Mouse (Mus musculus): ENCODE measurements around the gene Kctd2. TPM values are rescaled to one million over a fixed set of nuclear protein-coding genes. Genes with fewer than 3 reads are reported as not detected.
"Not testable (repeated sequence)": the region's sequence is repeated elsewhere in the genome, so short reads cannot be mapped to it uniquely, and the experiment has no call there.

Gene Kctd2
- total RNA-seq (2021): 10 to 100 TPM; 65.4 to 74.6 TPM

DNA sequence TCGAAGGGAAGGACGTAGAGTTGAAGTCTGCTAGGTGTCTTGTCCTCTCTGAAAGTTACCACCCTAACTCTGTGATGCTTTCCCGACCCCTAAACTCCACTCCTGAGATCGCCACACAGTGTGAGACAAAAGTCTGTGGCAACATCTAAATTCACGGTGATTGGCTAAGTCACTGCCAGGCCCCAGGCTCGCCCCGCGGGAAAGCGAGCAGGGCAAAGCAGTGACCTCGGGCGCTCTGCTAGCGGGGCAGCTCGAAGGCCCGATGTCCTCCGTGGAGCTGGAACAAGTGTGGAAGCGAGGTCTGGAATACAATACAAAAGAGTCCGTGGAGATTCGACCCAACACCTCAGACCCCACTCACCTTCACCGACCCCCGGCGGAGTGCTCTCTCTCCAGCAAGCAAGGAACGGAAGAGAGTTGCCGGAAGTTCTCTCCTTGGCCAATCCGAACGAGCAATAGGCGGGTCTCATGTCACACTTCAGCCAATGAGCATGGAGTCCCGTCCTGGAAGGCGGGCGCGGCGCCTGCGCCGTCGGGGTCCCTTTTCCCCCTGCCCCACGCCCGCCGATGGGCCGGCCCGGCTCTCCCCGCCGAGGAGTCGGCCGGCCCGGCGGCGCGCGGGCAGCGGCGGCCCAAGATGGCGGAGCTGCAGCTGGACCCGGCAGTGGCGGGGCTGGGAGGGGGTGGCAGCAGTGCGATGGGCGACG is at the start of gene Kctd2, which contains the start of gene Atp5h:
Gene Kctd2 (plus strand): TSS at position 598 of the 707 bp plus-strand sequence.
Gene Atp5h (minus strand): TSS at position 432 of the 707 bp plus-strand sequence.
- peak; percentile 80 to 91 for DNase-seq (ENCODE audit: extremely low spot score in 1 of 2, low spot score in 1 of 2)

DNA sequence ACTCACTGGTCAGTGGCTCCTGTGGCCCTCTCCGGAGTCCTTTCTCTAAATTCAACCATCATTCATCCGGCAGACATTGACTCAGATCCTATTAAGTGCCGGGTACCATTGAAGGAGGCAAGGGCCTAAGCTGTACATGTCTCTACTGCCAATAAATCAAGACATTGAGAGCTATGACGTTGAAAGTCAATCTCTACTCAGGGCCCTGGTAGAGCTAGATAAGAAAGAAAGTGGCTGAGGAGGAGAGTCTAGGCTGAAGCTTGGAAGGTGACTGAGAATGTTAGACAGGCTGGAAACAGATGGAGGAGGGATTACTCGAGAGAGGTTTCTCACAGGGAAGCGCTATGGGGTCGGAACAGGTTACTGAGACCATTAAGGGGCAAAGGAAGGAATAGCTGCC is 49.6 kb upstream of the Kctd2 start:
- no peak for DNase-seq (ENCODE audit: extremely low spot score in 1 of 2, low spot score in 1 of 2)

DNA sequence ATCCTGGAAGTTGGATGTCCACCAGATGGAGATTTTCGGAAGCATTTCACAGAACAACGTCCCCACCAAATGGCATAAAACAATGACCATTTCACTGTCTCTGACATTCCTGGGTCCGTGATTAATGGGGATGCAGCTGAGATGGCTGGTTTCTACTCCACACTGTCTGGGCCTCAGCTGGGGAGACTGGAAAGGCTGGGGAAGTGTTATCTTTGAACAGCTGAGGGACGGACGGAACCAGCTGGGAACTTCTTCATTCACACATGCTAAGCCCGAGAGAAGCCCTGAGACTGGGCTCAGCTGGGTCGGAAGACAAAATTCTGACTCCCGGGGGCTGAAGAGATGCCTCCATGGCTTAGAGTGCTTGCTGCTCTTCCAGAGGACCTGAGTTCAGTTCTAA is 48.6 kb upstream of the Kctd2 start:
- DNase-seq (ENCODE audit: extremely low spot score in 1 of 2, low spot score in 1 of 2): no peak

DNA sequence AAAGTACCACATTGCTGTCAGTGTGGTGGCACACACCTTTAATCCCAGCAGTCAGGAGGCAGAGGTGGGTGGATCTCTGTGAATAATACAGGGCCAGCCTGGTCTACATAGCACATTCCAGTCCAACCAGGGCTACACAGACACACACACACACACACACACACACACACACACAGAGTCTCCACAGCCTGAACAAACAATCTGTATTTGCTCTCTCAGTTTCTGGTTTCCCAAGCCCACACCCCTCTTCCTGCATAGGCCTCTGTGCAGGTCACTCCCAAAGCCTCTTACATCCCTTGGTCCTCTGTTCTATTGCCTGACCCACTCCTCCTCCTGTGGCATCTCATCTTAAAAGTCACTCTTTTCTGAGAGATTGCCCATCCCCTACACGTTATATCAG is 47.9 kb upstream of the Kctd2 start:
- no peak for DNase-seq (ENCODE audit: extremely low spot score in 1 of 2, low spot score in 1 of 2)

DNA sequence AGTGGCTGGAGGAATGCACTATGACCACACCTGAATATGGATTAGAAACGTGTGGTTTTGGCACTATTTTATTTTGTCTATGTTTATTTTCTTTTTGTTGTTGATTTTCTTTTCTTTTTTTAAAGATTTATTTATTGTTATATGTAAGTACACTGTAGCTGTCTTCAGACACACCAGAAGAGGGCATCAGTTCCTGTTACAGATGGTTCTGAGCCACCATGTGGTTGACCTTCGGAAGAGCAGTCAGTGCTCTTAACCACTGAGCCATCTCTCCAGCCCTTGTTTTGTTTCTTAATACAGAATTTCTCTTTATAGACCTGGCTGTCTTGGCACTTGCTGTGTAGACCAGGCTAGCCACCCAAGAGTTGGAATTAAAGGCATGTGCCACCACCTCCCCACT is 47.2 kb upstream of the Kctd2 start:
- DNase-seq (ENCODE audit: extremely low spot score in 1 of 2, low spot score in 1 of 2): no peak

DNA sequence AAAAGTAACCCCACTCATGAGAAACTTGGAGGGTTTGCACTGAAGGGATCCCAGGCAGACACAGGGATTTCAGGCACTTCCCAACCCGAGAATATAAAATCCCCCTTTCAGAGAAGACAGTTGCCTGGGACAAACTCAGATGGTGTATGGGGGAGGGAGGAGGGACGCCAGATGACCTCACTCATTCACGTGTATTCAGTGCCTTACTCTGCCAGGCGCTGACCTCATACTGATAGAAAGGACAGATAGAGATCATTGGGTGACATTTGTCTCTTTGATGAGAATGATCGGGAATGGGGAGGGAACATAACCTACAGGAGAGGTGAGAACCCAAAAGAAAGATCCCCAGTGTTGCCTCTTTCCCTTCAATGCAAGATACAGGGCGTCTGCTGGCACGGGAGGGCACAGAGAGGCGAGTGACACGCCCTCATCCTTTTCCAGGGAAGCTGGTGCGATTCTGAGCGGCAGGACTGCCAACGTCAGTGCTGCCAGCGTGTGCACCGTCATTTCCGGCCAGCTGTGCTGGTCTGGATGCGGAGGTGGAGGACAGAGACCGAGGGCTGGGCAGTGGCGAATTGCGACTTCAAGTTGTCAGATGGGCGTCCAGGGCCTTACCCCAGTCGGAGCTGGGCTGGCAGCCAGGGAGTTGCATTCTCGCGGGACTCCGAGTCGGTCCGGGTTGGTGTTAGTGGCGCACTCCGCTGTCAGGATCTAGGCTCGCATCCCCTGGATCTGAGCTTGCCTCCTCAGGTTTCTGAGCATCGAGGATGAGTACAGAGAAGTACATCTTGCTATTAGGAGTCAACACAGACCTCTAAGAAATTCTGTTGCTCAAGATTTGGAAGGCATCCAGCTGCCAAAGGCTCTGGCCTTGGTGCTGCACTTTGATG is 45.9 kb upstream of the Kctd2 start:
- peak; percentile 61 to 67 for DNase-seq (ENCODE audit: extremely low spot score in 1 of 2, low spot score in 1 of 2)

DNA sequence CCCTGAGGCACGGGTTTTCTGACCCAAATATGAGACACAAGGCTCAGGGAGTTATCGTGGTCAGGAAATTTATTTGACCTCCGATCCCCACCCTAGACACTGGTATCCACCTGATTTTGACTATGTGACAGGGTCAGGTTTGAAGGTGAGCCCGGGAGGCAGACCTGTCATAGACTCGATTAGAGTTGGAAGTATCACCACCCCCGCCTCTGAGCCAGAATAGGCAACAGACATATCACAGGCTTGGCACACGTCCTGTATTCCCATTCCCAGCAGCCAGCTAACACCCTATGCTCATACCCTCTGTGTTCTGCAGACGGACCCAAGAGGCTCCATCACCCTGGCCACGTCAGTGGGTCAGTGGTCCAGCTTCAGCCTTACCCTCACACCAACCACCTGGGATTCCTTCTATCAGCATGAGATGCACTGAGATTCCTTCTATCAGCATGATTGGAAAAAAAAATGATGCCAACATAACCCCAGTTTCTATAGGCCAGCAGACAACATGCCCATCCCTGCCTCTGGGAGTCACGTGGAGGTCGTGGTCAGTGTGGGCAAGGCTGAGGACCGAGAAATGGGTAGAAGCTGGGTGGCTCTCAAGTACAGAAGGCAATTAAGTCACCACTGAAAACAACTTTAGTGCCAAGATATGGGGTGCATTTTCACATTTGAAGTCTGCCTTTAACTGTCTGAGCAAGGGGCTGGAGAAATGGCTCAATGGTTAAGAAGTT is 45.1 kb upstream of the Kctd2 start:
- DNase-seq (ENCODE audit: extremely low spot score in 1 of 2, low spot score in 1 of 2): no peak

DNA sequence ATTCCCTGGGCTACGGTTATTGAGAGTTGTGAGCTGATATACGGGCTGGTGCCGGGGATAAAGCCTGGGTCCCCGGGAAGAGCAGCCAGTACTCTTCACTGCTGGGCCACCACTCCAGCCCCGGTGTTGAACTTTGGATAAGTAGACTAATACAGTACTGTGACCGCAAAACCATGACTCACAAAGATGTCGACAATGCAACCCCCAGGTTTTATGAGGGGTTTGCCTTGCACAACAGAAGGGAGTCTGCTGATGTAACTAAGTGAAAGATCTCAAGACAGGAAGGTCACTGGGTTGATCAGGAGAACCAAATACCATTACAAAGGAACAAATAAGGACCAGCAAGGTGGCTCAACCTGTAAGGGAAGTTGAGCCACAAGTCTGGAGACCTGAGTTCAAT is 43.2 kb upstream of the Kctd2 start:
- no peak for DNase-seq (ENCODE audit: extremely low spot score in 1 of 2, low spot score in 1 of 2)

DNA sequence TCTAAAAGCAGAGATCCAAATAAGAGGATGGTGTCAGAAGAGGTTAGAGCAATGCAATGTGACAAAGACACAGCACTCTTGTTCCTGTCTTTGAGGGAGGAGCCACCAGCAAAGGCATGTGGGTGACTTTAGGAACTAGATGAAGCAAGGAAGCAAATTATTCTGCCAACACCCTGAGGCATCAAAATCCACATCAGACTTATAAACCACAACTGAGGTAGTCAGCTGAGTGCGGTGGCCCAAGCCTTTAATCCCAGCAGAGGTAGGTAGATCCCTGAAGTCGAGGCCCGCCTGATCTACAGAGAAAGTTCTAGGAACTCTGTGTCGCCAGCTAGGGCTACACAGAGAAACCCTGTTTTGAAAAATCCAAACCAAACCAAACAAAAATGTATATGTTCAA is 42.7 kb upstream of the Kctd2 start:
- DNase-seq (ENCODE audit: extremely low spot score in 1 of 2, low spot score in 1 of 2): no peak

DNA sequence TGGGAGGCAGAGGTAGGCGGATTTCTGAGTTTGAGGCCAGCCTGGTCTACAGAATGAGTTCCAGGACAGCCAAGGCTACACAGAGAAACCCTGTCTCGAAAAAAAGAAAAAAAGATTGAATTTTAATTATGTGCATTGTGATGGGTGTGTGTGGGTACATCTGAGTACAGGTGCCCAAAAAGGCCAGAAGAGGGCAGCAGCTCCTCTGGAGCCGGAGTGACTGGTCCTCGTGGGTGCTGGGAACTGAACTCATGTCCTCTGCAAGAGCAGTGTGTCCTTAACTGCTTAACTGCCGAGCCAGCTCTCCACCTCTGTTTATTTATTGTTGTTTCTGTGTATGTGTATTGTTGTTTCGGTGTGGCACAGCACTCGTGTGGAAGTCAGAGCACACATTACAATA is 42.1 kb upstream of the Kctd2 start:
- DNase-seq (ENCODE audit: extremely low spot score in 1 of 2, low spot score in 1 of 2): no peak

DNA sequence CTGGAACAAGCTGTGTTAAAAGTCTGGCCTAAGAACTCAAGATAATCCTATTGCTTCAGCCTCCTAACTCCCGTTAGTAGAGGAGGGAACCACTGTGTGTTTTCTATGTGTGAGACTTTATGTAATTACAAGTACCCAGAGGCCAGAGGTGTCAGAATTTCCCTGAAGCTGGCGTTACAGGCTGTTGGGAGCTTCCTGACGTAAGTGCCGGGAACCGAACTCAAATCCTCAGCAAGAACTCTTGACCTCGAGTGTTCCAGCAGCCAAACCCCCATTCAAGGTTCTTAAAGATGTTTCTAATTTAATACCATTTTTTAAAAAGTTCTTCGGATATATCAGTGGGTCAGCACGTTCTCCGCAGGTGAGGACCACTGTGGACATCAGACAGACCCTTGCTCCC is 38.7 kb upstream of the Kctd2 start:
- no peak for DNase-seq (ENCODE audit: extremely low spot score in 1 of 2, low spot score in 1 of 2)

DNA sequence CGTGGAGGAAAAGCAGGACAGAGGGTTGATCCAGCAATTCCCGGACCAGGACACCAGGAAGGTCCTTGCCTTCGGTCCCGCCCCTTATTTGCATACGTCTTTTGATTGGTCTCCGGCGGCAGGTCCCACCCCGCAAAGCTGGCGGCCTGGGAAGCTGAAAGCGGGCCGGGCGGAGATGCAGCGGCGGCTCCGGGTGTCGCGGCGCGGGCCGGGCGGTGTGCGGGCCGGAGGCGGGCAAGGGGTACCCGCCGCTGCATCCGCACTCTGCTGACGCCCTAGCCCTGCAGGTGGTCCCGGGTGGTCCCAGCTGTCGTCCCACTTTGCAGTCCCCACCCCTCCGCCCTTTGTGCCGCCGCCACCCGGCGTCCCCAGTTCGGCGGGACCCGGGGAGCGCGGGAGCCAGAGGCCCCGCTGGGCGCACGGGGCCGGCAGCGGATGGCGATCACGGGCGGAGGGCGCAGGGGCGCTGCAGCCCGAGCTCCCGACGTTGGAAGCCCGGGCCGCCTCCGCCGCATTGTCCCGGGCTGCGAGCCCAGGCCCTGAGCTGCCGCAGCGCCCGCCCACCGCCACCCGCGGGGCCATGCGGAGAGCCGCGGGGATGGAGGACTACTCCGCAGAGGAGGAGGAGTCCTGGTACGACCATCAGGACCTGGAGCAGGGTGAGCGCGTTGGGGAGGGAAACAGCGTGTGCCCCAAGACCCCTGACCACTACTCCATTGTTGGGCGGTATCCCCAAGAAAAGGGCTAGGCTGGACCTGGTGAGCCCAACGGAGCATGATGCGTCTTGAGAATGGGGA is 38.0 kb upstream of the Kctd2 start, which contains the start of gene Cdr2l:
Gene Cdr2l (plus strand): TSS at position 174 of the 797 bp plus-strand sequence.
- DNase-seq (ENCODE audit: extremely low spot score in 1 of 2, low spot score in 1 of 2): peak; percentile 73 to 75

DNA sequence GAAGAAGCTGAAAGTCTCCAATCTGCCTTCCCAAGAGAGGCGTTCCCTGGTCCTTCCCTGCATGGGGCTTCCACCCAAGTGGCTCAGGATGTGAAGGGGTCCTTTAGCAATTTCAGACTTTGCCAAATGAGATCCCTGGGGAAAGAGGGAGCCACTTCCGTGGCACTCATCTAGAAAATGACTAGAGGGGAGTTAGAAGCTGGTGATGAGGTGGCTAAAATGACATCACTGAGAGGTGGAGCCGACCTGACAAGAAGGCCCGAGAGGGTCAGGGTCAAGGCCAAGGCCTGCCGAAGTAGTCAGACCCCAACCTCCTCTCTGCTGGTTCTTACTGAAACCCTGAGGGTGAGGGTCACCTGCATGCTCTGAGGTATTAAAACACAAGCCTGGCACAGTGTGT is 37.0 kb upstream of the Kctd2 start:
- no peak for DNase-seq (ENCODE audit: extremely low spot score in 1 of 2, low spot score in 1 of 2)

DNA sequence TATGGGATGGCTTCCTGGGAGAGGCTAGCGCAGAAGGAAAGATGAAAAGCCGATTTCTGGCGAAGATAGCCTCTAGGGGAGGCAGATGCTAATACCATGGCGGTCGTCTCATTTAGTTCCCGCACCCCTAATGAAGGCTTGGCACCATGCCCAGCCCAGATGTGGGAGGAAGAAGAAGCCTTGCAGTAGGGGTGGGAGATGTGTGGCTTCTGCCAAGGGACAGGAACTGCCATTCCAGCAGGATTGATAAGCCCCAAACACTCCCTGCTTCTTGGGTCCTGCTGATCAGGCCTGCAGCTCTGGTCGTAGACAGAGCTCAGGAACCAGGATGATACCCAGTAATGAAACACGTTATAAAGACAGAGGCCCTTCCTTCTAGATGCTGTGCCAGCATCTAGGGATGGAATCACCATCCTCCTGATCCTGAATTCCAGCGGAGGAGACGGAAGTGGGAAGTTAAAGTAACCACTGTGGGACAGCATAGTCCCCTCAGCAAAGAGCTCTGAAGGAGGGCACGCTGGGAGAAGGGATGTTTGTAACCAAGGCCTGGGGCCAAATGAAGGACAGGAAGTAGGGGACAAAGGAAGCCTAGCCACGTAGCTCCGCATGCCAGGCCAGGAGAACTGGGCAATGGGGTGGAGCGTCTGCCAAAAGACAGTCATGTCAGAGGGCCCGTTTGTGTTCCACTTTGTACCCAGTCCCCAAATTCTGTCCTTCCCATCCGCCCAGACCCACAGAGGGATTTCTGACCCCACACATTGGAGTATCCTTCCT is 36.0 kb upstream of the Kctd2 start:
- peak in 1 of 2 experiments; percentile 45 for DNase-seq (ENCODE audit: extremely low spot score in 1 of 2, low spot score in 1 of 2)

DNA sequence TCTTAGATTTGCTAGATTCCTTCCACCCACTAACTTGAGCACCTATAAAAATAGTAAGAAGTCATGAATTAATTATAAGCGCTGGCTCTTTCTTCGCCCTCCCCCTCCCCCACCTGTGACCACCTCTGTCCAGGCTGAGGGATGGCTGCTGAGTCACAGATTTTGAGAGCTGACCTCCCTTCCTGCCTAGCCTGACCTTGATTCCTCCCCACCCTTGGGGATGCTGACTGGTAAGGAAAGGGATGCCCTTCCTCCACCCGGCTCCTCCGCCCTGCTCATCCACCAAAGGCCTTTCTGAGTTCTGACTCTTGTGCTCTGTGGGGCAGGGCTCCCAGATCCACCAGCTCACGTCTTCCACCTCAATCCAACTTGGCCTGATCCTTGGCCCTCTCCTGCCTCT is 35.3 kb upstream of the Kctd2 start:
- DNase-seq (ENCODE audit: extremely low spot score in 1 of 2, low spot score in 1 of 2): no peak

DNA sequence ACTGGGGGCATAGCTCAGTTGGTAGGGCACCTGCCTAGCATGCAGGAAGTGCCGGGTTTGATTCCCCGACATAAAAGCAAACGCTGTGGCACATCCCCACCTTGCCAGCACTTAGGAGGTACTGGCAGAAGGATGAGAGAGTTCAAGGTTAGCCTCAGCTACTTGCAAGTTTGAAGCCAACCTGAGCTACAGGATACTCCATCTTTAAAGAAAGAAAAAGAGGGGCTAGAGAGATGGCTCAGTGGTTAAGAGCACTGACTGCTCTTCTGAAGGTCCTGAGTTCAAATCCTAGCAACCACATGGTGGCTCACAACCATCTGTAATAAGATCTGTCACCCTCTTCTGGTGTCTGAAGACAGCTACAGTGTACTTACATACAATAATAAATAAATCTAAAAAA is 33.1 kb upstream of the Kctd2 start:
- not testable (repeated sequence) for DNase-seq (ENCODE audit: extremely low spot score in 1 of 2, low spot score in 1 of 2)

DNA sequence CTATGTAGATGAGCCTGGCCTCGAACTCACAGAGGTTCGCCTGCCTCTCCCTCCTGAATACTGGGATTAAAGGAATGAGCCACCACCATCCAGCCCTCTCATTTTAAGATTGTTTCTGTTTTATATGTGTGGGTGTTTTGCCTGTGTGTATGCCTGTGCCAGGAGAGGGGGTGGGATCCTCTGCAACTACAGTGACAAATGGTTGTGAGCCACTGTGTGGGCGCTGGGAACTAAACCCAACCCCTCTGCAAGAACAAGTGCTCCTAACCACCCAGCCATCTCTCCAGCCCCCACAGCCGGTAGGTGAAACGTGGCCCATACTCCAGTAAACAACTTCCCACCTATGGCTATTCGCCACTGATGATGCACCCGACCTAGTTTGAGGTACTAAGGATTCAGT is 28.6 kb upstream of the Kctd2 start:
- no peak for DNase-seq (ENCODE audit: extremely low spot score in 1 of 2, low spot score in 1 of 2)

DNA sequence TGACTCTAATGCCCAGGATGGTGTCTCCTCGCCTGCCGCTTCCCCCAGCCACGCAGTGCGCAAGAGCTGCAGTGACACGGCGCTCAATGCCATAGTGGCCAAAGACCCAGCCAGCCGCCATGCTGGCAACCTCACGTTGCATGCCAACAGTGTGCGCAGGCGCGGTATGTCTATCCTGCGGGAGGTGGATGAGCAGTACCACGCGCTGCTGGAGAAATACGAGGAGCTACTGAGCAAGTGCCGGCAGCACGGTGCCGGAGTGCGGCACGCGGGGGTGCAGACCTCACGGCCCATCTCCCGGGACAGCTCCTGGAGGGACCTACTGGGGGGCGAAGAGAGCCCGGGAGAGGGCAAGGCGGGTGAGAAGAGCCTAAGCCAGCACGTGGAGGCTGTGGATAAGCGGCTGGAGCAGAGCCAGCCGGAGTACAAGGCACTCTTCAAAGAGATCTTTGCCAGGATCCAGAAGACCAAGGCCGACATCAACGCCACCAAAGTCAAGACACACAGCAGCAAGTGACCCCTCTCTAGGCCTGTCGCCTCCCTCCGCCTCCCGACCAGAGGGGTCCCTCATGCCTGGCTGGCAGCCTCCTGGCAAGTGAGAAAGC is 26.1 kb upstream of the Kctd2 start:
- no peak for DNase-seq (ENCODE audit: extremely low spot score in 1 of 2, low spot score in 1 of 2)

DNA sequence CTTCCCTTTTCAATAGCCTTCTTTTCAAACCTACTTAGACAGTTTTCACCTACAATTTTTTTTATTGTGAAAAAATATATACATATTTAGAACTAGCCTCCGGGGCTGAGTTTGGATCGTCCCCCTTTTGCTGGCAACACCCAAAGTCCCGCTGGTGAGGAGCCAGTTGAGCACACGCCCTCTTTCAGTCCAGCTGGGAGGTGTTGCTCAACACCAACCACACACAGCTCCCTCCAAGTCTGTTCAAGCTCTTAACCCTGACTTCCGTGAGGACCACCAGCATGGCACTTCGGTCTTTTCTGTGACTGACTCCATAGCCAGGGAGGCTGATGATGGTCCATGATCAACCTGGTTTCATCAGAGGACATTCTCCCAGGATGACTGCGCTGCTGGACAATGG is 21.8 kb upstream of the Kctd2 start:
- DNase-seq (ENCODE audit: extremely low spot score in 1 of 2, low spot score in 1 of 2): no peak

All from layer of hippocampus, postnatal 25 days (tissue).